Mouse (Mus musculus) frontal cortex, postnatal 10 days (tissue): ENCODE measurements around the gene Micu1.
"Not testable (repeated sequence)": the region's sequence is repeated elsewhere in the genome, so short reads cannot be mapped to it uniquely, and the experiment has no call there.

Source experiments
- DNase-seq, 2 experiments: peaks; one replicate each; pipeline ENCODE4 v3.0.0; 2022; ENCODE audit warnings: low spot score in 2 of 2, mixed read lengths in 1 of 2

Micu1 gene

DNA sequence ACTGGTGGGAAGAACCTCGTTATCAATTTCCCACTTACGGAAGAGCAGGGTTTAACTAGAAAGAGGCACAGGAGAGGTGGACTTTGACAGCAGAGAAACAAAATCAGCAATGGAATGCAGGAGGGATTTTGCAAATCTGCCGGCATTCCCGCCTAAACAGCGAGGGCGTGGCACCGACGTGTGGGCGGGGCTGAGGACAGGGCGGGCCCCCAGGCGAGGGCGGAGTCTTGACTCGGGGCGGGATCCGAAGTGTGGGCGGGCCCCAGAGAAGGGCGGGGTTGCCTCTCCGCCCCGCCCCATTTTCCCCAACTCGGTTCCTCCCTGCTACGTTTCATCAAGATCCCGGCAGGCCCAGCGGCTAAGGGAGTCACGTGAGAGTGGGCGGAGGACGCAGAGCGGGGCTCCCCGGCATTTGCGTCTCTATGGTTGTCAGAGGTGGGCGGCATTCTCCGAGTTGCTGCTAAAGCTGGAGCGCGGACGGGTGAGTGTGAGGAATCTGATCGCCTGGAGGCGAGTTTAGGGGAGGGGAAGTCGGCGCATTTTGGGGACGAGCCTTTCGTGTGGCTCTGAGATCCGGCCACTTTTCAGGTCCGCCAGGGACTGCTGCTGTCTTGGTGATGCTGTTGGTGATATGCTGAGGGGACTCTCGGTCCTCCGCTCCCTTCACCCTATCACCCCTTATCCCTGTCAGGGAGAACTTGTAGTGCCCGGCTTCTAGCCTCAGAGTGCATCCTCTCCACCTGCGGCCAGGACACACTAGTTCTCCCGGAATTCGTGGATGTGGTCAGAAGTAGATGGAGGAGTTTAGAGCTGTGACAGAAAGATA lies at the start of gene Micu1:
Gene Micu1, plus strand, starts transcription at position 271 of the 826 bp plus-strand sequence.
- DNase-seq = peak; percentile 94 to 95

DNA sequence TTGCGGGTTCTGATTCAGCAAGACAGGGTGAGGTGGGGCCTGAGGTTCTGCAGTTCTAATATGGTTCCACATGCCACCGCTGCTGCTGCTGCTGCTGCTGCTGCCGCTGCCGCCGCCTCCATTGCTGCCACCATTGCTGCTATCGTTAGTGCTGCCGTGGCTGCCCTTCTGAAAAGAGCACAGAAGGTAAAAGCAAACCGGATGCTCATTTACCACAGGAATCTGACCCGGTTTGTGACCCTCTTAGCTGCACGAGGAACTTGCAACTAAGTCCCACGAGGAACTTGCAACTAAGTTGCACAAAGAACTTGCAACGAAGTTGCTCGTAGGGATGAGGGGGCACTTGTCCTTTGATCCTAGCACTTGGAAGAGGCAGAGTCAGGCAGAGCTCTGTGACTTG lies 45.5 kb upstream of the Micu1 start:
- no peak for DNase-seq

DNA sequence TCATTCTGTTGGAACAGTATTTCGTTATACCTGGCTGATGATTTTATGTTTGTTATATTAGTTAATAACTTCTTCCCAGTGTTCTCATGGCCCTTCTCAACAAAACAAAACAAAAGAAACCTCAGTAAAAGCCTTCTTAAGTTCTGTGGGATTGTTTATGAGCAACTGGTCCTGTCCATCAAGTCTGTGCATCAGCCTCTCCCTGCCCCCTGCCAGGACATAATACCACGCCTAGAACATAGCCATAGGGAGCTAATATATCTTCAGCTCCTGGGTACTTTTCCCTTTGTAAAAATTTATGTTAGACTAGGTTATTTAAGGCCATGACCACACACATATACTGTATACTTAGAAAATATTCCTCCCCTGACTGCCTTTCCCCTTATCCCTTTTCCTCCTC lies 37.5 kb upstream of the Micu1 start:
- no peak for DNase-seq

DNA sequence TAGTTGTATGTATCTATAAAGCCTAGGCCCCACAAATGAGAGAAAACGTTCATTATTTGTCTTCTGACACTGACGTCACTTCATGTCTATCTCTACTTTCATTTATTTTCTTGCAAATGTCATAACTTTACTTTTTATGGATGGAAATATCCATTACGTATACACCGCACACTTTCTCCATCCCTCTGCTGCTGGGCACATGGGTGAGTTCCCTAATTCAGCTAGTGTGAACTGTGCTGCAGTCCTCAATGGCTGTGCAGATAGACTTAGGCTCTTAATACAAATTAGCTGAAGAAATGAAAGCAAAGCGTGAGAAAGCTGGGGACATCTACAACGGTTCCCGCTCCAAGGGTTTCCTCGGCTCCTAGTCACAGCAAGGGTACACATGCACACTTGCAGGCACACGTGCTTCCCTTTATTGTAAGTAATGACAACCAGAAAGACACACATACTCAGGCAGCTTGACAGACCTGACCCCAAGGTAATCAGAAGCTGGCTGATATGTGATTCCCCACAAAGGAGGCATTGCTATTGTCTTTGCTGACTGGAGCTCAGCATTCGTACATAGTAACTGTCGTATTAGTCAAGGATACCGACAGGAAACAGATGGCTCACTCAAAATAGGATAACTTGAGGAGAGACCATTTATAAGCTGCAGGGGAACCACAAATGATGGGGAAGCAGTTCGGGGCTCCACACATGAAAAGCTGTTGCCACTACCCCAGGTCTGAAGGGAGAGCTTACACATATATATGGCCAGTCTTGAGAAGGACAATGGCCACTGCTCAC lies 36.6 kb upstream of the Micu1 start:
- DNase-seq = no peak

DNA sequence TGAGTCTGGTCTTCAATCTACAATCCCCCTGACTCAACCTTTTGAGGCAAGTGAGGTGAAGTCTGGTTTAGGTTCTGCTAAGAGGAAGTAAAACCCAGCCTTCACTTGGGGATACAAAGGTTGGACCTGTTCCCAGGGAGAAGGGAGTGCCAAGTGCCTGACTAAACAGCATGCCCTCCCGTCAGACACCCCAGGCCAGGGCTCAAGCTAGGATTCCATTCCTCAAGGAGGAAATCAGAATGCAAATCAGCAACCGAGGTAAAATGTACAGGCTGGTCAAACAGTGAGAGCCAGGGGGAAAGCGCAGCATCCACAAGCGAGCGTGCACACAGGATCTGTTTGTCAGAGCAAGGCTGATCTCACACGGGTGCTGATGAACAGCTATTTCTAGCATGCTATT lies 34.9 kb upstream of the Micu1 start:
- peak in 1 of 2 experiments; percentile 19 for DNase-seq

DNA sequence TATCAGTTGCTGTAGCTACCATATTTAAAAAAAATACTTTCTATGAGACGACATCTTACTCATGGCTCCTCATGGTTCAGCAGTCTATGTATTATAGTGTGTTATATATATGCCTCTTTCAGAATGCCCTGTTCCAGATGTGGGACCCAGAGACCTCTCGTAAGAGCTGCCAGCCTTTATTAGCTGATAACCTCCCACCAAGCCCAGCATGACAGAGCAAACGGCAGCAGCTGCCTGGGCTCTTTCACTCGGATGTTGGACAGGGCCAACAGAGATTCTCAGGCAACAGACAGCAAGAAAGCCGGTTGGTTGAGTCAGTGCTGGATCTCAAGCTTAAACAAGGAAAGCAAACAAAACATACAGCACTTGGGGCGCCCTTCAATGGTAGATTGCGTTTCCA lies 33.8 kb upstream of the Micu1 start:
- no peak for DNase-seq

DNA sequence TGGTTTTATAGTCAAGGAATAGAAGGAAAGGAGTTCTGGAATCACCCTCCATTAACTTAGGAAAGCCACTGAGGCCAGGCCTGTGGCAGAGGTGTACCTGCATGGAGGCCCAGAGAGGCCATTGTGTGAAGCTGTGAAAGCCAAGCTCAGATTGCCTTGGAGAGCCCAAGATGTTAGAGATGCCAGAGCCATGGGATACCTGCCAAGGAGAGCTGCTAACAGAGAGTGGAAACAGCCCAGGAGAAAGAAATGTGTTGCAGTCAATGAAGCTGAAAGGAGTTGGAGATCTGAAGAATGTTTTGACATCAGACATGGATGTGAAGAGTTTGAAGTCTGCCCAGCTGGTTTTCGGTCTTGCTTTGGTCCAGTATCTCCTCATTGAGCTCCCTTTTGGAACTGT lies 24.4 kb upstream of the Micu1 start:
- DNase-seq = no peak

DNA sequence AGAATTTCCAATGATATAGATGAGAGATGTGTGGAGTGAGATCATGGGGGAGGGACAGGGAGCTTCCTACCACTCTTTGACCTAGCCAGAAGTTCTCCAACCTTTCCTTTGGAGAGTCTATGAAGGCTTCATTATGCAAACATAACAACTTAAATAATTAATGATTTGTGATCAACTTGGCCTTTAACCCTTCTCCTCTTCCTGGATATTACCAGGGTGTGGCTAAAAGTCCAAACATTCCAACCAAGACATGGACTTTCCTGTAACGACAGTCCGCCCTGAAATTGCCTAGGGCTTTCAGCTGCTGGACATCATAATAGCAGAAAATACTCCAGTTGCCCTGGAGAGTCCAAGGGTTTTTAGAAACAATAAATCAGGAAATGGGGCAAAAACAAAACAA lies 23.1 kb upstream of the Micu1 start:
- DNase-seq = no peak

DNA sequence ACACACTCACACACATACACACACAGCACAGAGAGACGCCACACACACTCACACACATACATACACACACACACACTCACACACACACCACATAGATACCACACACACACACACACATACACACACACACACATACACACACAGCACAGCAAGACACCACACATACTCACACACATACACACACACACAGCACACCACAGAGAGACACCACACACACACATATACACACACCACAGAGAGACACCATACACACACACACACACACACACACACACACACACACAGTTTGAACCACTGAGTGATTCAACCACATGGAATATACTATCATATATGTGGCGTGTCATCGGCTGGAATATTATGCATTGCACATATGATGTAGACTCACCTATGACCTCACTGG lies 16.7 kb upstream of the Micu1 start:
- not testable (repeated sequence) for DNase-seq

DNA sequence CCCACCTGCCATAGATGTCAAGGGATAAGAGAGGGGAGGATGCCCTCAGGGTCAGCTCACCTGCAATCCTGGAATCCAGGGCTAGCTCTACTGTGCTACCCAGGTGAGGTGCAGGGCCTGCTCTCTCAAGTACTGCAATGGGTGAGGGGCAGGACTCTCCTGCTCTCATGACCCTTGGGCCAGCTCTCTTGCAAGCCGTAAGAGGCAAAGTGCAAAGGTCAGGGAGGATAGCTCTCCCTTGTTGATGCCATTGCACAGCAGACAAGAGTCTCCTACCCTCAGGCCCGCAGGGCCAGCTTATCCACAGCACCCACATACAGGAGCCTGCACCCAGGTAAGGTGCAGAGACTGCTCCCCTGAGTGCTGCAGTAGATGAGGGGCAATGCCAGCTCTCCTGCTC lies 15.2 kb upstream of the Micu1 start:
- no peak for DNase-seq

DNA sequence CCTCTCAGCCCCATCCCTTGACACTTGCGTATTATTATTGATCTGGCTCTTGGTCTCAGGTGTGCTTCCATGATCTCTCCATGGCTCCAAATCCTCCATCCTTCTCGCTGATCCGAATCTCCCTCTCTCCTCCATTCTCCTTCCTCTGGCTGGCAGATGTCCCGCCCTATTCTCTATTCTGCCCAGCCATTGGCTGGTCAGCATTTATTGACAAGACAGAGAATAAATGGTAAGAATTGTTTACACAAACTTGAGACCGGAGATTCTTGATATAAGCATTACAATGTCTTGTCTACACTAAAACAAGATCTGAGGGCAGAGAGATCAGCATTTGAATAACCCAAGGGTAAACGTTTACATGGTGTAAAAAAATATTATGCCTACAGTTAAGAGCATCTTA lies 12.4 kb upstream of the Micu1 start:
- DNase-seq = no peak

DNA sequence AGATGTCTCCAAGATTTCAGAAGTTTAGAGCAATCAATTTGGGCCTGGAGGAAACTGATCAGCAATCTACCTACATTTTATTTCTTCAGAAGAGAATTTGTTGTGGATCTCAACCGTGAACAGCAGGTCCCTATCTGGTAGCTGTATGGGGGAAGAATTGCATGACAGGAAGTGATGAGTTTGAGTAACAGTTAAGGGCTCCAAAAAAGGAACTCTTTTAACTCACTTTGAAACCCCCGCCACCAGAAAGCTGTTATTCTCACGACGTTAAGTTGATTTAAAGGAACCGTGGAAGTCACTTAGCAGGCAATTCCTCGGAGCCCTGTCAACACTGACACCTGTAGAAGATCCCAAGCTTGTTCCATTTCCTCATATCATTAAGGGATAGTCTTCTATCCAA lies 9.8 kb upstream of the Micu1 start:
- DNase-seq = no peak

DNA sequence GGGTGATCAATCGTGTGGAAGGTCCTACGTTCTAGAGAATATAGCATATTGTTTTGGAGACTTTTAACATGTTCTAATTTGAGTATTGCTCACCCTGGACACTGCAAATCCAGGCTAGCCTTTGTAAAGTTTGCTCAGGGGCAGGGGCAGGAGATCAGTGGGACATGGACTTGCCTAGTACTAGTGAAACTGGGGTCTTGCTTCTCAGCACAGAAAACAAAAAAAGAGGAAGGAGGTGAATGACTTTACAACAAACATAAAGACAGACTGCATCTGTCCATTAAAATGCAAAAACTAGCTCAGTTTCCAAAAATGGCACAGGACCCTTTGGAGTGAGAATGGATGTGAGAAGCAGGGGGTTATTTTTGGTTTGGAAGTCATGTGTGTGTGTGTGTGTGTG lies 8.2 kb upstream of the Micu1 start:
- no peak for DNase-seq

DNA sequence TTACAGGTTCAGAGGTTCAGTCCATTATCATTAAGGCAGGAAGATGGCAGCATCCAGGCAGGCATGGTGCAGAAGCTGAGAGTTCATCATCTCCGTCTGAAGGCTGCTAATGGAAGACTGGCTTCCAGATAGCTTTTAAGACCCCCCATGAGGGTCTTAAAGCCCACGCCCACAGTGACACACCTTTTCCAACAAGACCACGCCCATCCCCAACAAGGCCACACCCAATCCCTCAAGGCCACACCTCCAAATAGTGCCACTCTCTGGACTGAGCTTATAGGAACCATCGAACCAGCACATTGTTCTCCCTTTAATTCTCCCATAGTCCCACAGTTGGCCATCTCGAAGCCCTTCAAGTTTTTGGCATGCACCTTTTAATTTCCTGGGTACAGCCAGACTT lies 2.8 kb upstream of the Micu1 start:
- DNase-seq = no peak

DNA sequence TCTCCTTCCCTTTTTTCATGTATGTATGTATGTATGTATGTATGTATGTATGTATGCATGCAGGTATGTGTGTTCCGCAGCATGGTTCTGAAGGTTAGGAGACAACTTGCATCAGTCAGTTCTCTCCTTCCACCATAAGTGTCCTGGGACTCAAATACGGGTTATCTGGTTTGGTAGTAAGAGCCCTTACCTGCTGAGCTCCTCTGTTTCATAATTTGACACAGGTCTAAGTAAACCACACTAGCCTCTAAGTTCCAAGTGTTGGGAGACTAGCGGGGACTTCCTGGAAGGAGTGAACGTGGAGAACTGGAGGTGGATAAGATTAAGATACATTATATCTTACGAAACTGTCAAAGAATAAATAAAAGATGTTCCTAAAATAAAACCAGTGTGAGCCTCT lies 472 bp upstream of the Micu1 start:
- DNase-seq = no peak

DNA sequence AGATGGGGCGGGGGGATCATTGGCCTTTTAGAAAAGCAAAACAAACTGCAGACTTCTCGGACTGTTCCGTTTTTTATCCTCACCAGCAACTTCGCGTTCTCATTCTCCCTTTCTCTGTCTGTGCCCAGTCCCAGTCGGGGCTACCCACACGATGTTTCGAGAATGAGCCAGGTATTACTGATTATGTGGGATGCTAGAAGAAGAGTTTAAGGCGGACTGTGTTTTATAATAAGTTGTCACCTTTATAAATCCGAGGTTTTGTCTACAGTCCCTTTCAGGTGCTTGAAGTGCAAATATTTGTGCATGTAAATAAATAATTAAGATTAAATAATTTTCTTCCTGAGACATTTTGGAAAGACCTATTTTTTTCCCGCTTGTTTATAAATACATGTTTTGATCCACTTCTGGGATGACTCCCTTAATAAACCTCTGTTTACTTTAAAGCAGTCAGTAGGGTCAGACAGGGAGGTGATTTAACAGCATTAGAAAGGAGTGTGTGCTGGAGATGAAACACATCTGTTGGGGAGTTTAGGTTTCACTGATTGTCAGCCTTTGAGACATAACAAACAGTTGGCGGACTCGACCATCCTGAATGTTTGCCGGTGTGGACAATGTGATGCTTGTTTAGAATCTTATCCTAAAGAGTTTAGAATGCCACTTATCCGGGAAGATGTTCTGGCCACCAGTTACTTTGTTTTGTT lies 933 bp downstream of the Micu1 start:
- no peak for DNase-seq

DNA sequence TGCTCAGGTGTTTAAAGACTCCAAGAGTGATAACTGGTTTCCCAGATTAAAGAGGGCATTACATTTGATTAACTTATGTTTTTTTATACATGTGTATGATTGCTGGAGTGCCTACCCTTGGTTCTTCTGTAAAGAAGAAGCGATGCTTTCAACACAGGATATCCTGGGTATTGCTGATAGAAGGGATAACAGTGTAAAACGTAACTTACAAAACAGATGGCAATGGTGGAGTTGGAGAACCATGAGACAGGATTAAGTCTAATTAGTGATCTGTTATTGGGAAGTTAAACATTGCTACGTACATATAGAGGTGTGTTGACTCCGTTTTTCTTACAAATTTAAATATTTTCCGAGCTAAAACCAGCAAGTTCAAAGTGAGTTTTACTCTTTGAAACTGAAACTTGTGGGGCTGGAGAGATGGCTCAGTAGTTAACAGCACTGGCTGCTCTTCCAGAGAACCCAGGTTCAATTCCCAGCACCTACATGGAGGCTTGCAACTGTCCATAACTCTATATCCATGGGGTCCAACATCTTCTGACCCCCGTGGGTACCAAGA lies 4.8 kb downstream of the Micu1 start:
- DNase-seq = no peak

DNA sequence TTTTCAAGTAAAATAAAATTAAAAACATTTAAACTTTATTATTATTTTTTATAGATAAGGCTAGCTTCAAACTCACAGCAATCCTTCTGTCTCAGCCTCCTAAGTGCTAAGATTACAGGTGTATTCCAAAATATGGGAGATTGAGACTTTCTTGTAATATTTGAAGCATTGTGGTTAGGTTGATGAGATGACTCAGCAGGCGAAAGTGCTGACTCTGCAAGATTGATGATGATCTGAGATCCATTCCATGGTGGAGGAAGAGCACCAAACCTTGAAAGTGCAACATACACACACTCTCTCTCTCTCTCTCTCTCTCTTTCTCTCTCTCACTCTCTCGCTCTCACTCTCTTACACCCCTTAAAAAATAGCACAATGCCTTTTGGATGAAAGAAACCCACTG lies 5.3 kb downstream of the Micu1 start:
- DNase-seq = no peak

DNA sequence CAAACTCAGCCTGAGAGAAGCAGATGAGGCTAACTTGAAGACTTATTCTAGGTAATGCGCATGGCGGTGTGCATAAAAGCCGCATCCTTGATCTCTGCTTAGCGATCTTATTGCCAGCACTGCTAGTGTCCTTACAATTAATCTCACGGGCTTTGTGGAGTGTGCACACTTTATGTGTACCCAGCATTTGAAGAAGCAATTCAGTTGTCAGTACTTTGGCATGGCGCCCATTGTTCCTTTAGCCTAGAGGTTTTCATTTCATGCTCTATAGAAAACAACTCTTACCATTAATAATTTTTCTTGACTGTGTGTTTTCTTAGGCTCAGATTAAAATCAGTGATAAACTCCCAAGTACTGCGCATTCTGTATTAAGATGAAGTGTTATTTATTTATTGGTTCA lies 7.0 kb downstream of the Micu1 start:
- DNase-seq = no peak

DNA sequence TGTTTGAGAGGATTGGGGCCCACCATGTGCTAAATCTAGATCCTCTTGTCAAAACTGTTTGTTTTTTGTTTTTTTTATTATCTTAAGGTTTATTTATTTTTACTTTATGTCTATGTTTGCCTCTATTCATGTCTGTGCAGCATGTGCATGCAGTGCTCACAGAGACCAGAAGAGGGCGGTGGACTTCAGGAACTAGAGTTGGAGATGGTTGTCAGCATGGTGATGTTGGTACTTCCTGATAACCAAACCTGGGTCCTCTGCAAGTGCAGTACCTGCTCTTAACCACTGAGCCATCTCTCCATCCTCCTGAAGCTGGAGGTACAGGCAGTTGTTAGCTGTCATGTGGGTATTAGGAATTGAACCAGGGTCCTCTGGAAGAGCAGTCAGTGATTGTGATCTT lies 8.0 kb downstream of the Micu1 start:
- DNase-seq = no peak

DNA sequence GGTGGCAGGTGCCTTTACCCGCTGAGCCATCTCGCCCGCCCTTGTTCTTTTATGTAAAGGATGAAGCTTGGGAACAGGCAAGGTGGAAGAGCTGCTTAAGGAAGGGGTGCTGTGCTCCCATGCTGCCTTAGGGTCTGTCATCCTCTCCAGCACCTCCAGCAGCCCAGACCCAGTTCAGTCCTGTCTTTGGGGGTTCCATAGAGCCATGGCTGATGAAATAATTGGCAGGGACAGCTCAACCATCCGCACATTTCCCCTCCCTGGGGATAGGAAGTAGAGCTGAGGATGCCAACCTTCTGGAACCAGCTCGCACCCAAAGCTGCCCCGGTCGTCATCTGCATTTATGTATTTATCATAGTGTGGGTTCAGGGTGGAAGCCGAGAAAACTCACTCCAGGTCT lies 9.8 kb downstream of the Micu1 start:
- no peak for DNase-seq

DNA sequence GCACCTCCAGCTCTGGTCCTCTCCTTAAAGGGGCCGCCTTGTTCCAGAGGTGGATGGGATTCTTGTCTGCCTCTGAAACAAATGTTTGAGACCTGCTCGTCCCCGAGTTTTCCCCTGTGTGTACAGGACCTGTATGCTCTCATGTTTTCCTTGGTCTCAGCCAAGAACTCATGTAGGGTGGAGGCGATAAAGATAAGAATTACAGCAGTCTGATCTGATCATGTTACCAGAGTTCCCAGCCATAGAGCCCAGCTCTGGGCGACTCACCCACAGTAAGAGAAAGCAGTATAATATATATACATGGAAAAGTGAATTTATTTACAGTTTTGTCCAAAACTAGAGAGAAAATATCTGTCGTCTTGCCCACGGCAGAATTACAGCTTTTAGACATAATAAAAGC lies 17.7 kb downstream of the Micu1 start:
- no peak for DNase-seq
